Mouse (Mus musculus) hindbrain, embryonic 14.5 days (tissue): ENCODE data around the gene Cbarp. TPM values are rescaled to one million over a fixed set of nuclear protein-coding genes. Genes with fewer than 3 reads are reported as not detected.

Experiments used
- ATAC-seq: fragments of 200-750 bp; cut with Nextera tagmentation; 2 replicates; pipeline ENCODE4 v1.8.0; 2017; ENCODE audit warnings: moderate number of reproducible peaks, mild to moderate bottlenecking, moderate TSS enrichment, moderate library complexity; ENCODE audit not compliant: low FRiP score
- DNase-seq: peaks from one replicate; pipeline ENCODE4 v3.0.0-alpha.2; 2015; ENCODE audit warnings: low spot score
- H3K27ac ChIP-seq: fragments of 300-500 bp; sonication (generic); 2 replicates; pipeline ENCODE4 v1.5.1; 2014; ENCODE audit warnings: mild to moderate bottlenecking, moderate library complexity
- H3K27me3 ChIP-seq: fragments of 300-500 bp; sonication (generic); 2 replicates; pipeline ENCODE4 v1.6.1; 2014; ENCODE audit warnings: mild to moderate bottlenecking, low read length, mixed read lengths; ENCODE audit not compliant: control insufficient read depth, insufficient read depth
- H3K36me3 ChIP-seq: fragments of 300-500 bp; sonication (generic); replicated peaks from 2 replicates; pipeline ENCODE4 v1.6.1; 2014; ENCODE audit not compliant: control insufficient read depth, insufficient read depth
- H3K4me1 ChIP-seq: fragments of 300-500 bp; sonication (generic); replicated peaks from 2 replicates; pipeline ENCODE4 v1.6.1; 2014; ENCODE audit warnings: antibody characterized with exemption, low read length, mixed read lengths; ENCODE audit not compliant: control insufficient read depth, insufficient read depth
- H3K4me2 ChIP-seq: fragments of 300-500 bp; sonication (generic); replicated peaks from 2 replicates; pipeline ENCODE4 v1.6.1; 2014; ENCODE audit warnings: mild to moderate bottlenecking, moderate library complexity
- H3K4me3 ChIP-seq: fragments of 300-500 bp; sonication (generic); replicated peaks from 2 replicates; pipeline ENCODE4 v1.5.1; 2014; ENCODE audit warnings: mild to moderate bottlenecking, low read length
- H3K9ac ChIP-seq: fragments of 300-500 bp; sonication (generic); 2 replicates; pipeline ENCODE4 v1.6.1; 2014
- H3K9me3 ChIP-seq: fragments of 300-500 bp; sonication (generic); 2 replicates; pipeline ENCODE4 v1.6.1; 2016; ENCODE audit warnings: low read length; ENCODE audit not compliant: control insufficient read depth
- WGBS: fragments of 180-500 bp; shearing (Covaris S2); extraction: QIAGEN DNeasy Blood & Tissue Kit; methylation state at CpG from one replicate; pipeline ENCODE4 v1.1.7; 2014; 5-methylcytosine and 5-hydroxymethylcytosine counted together
- polyA plus RNA-seq: library from polyadenylated mRNA; unstranded; fragments of >200 nt; fragmentation: Nextera tagmentation; extraction: Ambion mirVana; gene quantifications from 2 replicates; pipeline ENCODE4 v1.2.1, GENCODE M21; 2014

Cbarp gene
- polyA plus RNA-seq, 1 experiment from 2014 or later, result 93.4 TPM

DNA sequence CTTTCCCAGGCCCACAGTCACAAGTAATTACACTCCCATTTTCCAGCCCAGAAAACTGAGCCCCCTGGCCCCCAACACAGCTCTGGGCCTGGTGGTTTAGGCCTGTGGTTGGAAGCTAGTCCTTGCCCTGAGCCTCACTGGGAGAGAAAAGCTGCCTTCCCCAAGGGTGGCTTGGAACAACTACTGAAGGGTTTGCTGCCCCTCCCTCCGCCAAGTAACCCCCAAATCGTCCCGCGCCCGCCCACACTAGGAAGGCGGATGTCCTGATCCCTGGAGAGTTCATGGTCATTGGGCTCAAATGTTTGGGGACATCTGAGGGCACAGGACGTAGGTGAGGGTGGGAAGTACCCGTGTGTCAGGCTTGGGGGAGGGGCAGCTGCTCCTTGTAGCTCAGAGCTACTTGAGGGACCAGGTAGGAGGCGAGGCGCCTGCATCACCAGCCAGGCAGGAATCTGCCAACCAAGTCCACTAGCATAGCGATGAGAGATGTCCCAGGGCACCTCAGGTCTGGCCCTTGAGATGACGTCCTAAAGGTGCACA, 18.5 kb upstream of the Cbarp start:
- Histone ChIP-seq H3K9me3 (no peaks in the 10 kb centered on the region), H3K27ac (peak overlapping the region; percentile 92), H3K4me3 (peak overlapping the region; percentile 30), H3K4me2 (peak overlapping the region; percentile 74), H3K27me3 (no peaks in the 10 kb centered on the region), H3K9ac (peak overlapping the region; percentile 59), H3K4me1 (peaks cover 30% of the 10 kb centered on the region), H3K36me3 (peaks cover 44% of the 10 kb centered on the region)
- ATAC-seq (peak; percentile 26; the same call in 1 of the 2 replicates), DNase-seq (no peak)
- 9% methylated on average over 12 of the region's 12 CpGs for WGBS

DNA sequence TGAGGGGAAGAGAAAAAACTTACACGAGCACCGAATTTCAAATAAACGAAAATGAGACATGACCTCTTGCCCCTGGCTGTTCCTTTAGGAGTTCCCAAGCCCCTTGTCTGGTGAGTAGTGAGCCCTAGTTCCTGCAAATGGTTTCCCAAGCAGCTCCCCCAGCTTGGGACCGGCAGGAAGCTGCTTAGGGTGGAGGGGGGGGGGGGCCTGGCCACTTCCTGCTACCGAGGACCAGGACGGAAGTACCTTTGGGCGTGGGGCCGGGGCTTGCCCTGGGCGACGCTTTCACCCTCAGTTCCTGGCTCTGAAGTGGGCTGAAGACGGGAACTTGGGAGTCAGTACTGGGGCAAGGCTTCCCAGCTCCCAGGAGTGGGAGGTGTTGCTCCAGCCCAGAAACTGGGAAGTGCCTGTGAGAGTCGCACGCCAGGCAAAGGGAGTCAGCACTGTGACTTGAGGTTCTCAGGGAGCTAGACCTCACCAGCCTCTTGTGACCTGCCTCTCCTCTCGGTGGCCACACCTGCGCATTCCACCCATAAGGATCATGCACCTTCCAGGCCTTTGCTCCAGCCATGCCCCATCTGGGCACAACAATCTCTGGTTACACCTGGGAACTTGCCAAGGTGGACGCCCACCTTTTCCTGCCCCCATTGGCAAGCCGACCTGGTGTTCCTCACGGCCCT, 17.8 kb upstream of the Cbarp start:
- no peak for DNase-seq
- H3K4me2 ChIP-seq, result peak overlapping the region; percentile 74; the same call in 1 of the 2 replicates
- H3K9me3 ChIP-seq, result no peaks in the 10 kb centered on the region
- no peak for ATAC-seq
- no peak overlapping the region for H3K9ac ChIP-seq
- H3K27me3 ChIP-seq, result no peaks in the 10 kb centered on the region
- H3K36me3 ChIP-seq, result peaks cover 51% of the 10 kb centered on the region
- H3K27ac ChIP-seq, result peak overlapping the region; percentile 92
- H3K4me3 ChIP-seq, result no peak overlapping the region
- H3K4me1 ChIP-seq, result peaks cover 32% of the 10 kb centered on the region
- 11% methylated on average over 18 of the region's 18 CpGs for WGBS

DNA sequence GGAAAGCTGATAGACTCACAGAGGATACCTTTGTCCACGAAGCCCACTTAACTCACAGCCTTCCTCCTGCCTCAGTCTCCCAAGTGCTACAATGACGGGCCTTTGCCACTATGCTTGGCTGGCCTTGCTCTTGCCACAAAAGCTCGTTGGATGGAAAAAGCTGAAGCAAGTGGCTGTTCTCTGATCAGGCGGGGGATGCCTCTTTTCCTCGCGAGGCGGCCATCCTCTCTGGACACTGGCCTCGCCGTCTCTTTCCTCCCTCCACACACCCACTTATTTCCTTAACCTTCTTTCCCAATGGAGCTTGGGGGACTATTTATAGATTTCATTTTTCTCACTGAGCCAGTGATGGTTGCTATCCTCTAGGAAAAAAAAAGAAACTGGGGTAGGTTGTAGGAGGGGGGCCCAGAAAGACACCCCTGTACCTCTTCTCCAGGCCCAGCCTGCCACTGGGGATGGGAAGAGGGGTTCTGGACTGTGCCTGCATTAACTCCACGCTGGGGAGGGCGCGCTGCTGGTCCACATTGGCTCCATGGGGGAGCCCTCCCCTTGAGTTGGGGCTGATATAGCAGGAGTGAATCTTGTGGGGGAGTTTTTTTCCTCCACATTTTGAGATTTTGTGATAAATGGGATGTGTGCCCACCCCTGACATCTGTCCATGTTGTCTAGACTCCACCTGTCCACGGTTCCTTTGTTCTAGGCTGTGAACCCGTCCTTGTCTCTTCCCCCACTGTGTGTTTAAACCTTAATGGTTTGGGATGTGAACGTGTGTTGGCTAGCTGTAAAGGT, 16.7 kb upstream of the Cbarp start:
- H3K4me2 ChIP-seq, result no peak overlapping the region
- no peaks in the 10 kb centered on the region for H3K27me3 ChIP-seq
- ATAC-seq (no peak), DNase-seq (no peak)
- no peaks in the 10 kb centered on the region for H3K9me3 ChIP-seq
- H3K9ac ChIP-seq, result peak overlapping the region; percentile 38
- H3K4me3 ChIP-seq, result no peak overlapping the region
- peaks cover 62% of the 10 kb centered on the region for H3K36me3 ChIP-seq
- H3K27ac ChIP-seq, result peak overlapping the region; percentile 92
- WGBS, result 51% methylated on average over 15 of the region's 15 CpGs
- H3K4me1 ChIP-seq, result peaks cover 43% of the 10 kb centered on the region

DNA sequence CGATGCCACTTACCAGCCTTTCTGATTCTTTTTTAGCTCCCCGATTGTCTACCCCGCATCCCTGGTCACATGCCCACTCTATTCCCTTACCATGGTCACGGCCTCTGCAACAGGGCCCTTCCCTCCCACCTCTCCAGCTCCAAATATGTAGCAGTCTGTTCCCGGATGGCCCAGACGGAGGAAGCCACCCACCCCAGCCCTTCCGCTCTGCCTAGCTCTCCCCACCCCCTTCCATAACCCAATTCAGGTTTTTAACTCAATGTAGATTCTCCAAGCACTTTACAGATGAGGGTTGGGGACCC, 16.1 kb upstream of the Cbarp start:
- no peaks in the 10 kb centered on the region for H3K27me3 ChIP-seq
- H3K4me1 ChIP-seq, result peaks cover 49% of the 10 kb centered on the region
- ATAC-seq (no peak), DNase-seq (no peak)
- no peak overlapping the region for H3K4me2 ChIP-seq
- WGBS, result 54% methylated on average over 7 of the region's 7 CpGs
- peaks cover 68% of the 10 kb centered on the region for H3K36me3 ChIP-seq
- H3K9me3 ChIP-seq, result no peaks in the 10 kb centered on the region
- peak overlapping the region; percentile 38; the same call in 1 of the 2 replicates for H3K9ac ChIP-seq
- no peak overlapping the region for H3K4me3 ChIP-seq
- 0 out of 2 replicates have a peak overlapping the region, but pooled peaks have one; percentile 28 for H3K27ac ChIP-seq

DNA sequence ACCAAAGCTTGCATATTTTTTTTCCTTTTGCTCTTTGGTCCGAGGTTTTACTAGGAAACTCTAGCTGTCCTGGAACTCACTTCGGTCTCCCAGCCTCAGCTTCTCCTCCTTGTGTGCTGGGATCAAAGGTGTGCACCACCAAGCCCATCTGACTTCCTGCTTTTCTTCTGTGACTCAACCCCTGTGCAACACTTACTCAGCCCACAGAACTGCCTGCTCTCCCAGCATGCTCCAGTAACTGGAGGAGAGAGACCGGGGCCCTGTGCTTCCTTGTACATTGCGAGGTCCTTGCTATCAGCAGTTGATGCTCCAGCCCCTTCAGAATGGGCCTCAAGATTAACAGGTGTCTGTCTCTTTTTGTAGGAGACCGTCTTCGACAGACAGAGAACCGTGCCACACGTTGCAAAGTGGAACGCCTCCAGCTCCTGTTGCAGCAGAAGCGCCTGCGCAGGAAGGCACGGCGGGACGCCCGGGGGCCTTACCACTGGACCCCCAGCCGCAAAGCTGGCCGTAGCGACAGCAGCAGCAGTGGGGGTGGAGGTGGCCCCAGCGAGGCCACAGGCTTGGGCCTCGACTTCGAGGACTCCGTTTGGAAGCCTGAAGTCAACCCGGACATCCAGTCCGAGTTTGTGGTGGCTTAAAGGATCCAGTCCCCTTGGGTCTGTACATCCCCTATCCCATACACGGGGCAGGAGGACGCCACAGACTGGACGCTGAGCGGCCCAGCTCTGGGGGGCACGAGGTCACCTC, 15.5 kb upstream of the Cbarp start:
- ATAC-seq, result no peak
- no peak overlapping the region for H3K4me2 ChIP-seq
- no peaks in the 10 kb centered on the region for H3K27me3 ChIP-seq
- H3K27ac ChIP-seq, result 0 out of 2 replicates have a peak overlapping the region, but pooled peaks have one; percentile 28
- H3K9ac ChIP-seq, result no peak overlapping the region
- no peaks in the 10 kb centered on the region for H3K9me3 ChIP-seq
- peaks cover 73% of the 10 kb centered on the region for H3K36me3 ChIP-seq
- no peak overlapping the region for H3K4me3 ChIP-seq
- WGBS, result 82% methylated on average over 29 of the region's 29 CpGs
- DNase-seq, result no peak
- peaks cover 46% of the 10 kb centered on the region for H3K4me1 ChIP-seq

DNA sequence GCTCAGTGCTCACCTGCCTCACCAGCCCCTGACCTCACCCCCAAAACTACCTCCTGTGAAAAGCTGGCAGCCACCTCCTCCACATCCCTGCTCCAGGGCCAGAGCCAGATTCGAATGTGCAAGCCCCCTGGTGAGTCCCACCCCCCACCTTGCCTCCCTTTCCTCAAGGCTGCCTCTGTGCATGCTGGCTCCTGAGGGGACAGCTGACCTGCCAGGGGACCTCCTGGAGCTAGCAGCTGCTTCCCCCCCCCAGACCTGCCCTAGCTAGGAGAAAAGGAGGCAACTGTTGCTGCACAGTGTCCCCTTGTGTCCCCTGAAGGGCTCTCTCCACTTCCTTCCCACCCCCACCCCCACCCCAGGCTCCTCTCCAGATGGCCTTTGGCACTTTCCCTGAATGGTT, 14.6 kb upstream of the Cbarp start:
- 0 out of 2 replicates have a peak overlapping the region, but pooled peaks have one; percentile 28 for H3K27ac ChIP-seq
- DNase-seq (no peak), ATAC-seq (no peak)
- H3K9me3 ChIP-seq, result no peaks in the 10 kb centered on the region
- WGBS, result 46% methylated on average over 1 of the region's 1 CpGs
- no peak overlapping the region for H3K4me3 ChIP-seq
- H3K4me2 ChIP-seq, result no peak overlapping the region
- 0 out of 2 replicates have a peak overlapping the region, but pooled peaks have one; percentile 14 for H3K9ac ChIP-seq
- H3K36me3 ChIP-seq, result peaks cover 73% of the 10 kb centered on the region
- peaks cover 37% of the 10 kb centered on the region for H3K4me1 ChIP-seq
- no peaks in the 10 kb centered on the region for H3K27me3 ChIP-seq

DNA sequence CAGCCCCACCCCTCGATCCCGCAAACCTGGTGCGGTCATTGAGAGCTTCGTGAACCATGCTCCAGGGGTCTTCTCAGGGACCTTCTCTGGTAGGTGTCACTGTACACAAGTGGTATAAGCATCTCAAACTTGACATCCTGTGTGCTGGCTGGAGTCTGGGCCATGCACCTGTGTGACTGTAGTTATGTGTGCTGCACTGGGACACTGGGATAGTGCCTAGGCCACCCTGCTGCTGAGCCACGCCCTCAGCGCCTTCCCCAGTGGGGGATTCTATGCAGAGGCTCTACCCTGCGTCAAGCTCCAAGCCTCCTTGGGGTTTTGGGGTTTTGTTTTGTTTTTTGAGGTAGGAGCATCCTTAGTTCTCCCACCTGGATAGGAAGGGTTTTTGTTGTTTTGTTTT, 13.7 kb upstream of the Cbarp start:
- no peak for DNase-seq
- H3K27me3 ChIP-seq, result no peaks in the 10 kb centered on the region
- H3K4me1 ChIP-seq, result peaks cover 33% of the 10 kb centered on the region
- no peaks in the 10 kb centered on the region for H3K9me3 ChIP-seq
- H3K36me3 ChIP-seq, result peaks cover 77% of the 10 kb centered on the region
- no peak overlapping the region; the same call in 1 of the 2 replicates for H3K4me2 ChIP-seq
- H3K9ac ChIP-seq, result 0 out of 2 replicates have a peak overlapping the region, but pooled peaks have one; percentile 100
- 82% methylated on average over 7 of the region's 7 CpGs for WGBS
- ATAC-seq, result no peak
- H3K27ac ChIP-seq, result peak overlapping the region; percentile 20; the same call in 1 of the 2 replicates
- H3K4me3 ChIP-seq, result peak overlapping the region; percentile 4; the same call in 1 of the 2 replicates

DNA sequence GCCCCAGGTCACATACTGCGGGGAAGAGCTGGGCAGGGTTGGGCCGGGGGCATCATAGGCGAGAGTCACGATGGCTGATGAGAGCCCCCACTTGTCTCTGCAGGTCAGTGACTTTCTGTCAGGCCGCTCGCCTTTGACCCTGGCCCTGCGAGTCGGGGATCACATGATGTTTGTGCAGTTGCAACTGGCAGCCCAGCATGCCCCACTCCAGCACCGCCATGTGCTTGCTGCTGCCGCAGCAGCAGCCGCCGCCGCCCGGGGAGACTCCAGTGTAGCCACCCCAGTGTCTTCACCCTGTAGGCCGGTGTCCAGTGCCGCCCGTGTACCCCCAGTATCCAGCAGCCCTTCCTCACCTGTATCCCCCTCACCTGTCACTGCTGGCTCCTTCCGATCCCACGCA, 13.1 kb upstream of the Cbarp start:
- H3K9me3 ChIP-seq, result no peaks in the 10 kb centered on the region
- H3K27ac ChIP-seq, result no peak overlapping the region; the same call in 1 of the 2 replicates
- H3K27me3 ChIP-seq, result no peaks in the 10 kb centered on the region
- H3K4me1 ChIP-seq, result peaks cover 26% of the 10 kb centered on the region
- peak overlapping the region; percentile 100 for H3K4me3 ChIP-seq
- H3K9ac ChIP-seq, result peak overlapping the region; percentile 100
- DNase-seq, result no peak
- H3K4me2 ChIP-seq, result peak overlapping the region; percentile 100
- ATAC-seq, result no peak
- 84% methylated on average over 19 of the region's 19 CpGs for WGBS
- peaks cover 77% of the 10 kb centered on the region for H3K36me3 ChIP-seq
